Mouse (Mus musculus) c-Kit-positive CD71-positive TER-119-negative erythroid progenitor cells, embryonic 14.5 days (primary cell): ENCODE results near the gene Zfp672.
A peak's percentile ranks its signal among the peaks of the same experiment; 100 is the strongest.
"Not testable (repeated sequence)": the region's sequence is repeated elsewhere in the genome, so short reads cannot be mapped to it uniquely, and the experiment has no call there.

Source experiments
- DNase-seq: peaks from one replicate; pipeline ENCODE4 v3.0.0-alpha.2; 2013; ENCODE audit warnings: low read depth

Zfp672 gene

DNA sequence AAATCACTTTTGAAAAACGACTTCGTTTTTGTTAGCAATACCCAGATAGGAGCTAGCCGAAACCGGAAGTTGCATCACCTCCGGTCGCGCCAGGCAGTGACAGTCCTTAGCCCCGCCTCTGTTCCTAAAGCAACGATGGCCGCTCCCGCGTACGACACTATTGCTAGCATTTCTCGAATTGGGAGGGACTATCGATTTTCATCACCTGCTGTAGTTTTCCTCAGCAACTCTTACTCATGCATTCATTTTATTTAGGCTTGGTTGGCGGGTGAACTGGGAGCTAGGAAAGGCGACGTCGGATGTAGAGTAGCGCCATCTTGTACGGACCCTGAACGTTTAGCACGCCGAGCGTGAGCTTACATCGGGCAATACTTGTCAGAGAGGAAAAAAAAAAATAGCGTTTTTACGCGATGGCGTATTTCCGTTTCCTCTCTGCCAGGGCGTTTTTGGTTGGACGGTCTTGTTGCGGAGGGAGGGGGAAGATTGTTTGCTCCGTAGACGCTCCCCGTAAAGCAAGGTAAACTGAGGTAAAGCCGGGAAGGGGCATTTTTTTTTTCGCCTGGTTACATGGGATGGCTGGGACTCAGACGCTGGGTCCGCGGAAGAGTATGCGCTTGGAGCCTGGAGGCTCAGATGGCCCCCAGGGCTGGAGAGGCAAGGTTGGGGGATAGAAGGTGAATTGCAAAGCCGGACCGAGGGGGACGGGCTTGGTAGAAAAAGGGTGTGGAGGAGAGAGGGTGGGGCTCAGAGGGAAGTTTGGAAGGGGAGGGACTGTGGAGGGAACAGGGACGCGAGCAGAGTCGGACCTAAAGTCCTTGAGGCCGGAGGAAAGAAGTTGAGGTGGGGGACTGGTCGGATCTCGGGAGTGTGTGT is at the start of gene Zfp672, which contains the start of gene Sh3bp5l:
Gene Zfp672 (minus strand): TSS at position 64 of the 873 bp plus-strand sequence.
Gene Sh3bp5l (plus strand): TSS at position 449 of the 873 bp plus-strand sequence.
- peak; percentile 92 for DNase-seq

DNA sequence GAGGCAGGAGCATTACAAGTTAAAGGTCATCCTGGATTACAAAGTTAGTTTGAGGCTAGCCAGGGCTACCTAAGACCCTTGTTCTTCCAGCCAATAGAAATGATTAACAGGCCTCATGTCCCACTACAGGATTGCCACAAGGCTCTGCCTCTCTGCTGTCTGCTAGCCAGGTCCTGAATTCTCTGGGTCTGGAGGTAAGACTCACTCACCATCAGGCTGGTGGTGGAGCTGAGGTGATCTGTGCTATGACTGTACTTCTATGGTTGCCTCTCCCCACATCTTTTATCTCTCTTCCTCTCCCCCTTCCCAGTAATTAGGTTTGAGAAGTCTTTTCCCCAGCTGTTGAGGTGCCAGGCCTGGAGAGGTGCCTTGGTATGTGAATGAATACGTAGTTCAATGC is 49.4 kb upstream of the Zfp672 start:
- no peak for DNase-seq

DNA sequence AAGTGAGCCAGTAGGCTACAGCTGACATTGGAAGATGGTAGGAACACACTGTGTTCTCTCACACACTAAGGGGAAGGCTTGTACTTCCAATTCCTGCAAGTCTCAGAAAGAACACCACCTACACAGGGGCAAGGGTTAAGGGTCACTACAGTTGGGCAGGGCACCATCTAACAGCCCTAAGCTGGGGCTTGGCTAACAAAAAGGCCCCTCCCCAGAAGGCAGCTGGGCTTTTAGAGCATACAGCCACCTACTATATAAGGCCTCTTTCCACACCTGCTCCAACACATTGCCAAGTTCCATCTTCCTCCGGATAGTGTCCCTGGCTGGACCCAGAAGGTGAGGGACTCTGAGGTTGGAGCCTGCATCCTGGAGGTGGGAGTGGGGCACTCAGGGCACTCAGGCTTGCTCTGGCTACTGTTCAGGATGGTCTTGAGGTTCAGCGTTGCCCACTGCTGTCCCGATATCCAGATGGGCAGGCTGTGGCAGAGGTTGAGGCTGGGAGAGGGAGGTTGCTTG is 48.7 kb upstream of the Zfp672 start, which contains the start of gene Lypd8:
Gene Lypd8 (plus strand): TSS at position 281 of the 516 bp plus-strand sequence.
- no peak for DNase-seq

DNA sequence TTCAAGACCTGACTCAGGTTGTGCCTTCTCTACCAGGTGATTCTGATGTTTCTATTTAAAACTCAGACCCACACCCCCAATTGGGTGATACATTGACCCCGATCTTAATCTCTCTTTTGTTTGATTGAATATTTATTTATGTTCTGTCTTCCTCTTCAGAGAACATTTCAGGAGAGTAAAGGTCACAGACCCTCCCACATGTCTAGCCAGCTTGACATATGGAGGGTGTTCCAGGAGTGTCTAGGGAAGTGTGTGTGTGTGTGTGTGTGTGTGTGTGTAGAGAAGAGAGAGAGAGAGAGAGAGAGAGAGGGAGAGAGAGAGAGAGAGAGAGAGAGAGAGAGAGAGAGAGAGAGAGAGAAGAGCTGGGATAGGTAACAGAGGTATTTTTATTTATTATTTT is 47.5 kb upstream of the Zfp672 start:
- DNase-seq = no peak

DNA sequence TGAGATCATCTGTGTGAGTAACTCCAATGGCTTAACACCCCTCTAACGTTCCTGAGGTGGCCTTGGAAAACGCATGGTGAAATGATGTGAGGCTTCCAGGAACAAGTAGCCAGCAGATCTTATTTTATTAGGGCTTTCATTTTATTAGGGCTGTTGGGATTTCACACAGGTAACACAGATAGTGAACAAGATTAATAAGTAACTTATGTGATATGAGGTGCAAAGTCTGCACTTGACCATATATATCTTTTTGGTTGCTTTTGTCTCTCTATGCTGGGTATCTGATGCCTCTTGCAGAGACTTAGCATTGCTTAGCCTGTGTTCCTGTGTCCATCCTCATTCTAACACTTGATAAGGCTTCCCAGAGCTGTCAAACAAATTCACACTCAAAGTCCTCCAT is 47.1 kb upstream of the Zfp672 start:
- no peak for DNase-seq

DNA sequence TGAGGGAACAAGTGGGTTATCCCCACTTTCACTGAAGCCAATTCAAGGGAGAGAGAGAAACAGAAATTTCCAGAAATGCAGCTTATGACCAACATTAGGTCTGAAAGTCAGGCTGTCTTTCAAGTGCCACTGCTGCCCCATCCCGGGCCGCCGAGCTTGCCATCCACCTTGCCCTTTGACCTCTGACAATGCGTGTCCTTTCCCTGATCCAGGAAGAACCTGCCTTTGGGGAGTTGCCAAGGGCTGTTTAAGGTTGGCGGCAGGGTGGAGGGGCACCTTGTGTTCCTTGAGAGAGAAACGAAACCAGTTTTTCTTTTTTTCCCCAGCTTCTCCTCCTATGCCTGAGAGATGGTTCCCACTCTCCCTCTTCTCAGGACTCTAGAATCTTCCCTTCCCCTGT is 36.1 kb upstream of the Zfp672 start:
- DNase-seq = not testable (repeated sequence)

DNA sequence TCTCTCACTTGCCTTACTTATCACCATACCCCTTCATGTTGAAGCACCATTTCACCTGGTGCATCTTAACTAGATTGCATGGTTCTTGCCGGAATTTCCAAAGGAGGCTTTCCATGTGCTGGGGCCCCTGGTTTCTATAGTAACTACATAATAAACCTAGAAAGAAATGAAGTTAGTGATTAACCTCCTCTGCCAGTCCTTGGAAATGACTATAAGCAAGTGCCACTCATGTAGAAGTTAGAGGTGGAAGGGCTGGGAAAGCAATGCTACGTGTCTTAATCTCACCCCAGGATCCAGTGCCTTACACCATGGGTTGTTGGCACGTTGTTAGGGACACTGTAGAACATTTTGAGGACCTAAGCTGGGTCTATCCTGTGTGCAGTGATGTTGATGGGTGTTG is 34.3 kb upstream of the Zfp672 start:
- DNase-seq = no peak

DNA sequence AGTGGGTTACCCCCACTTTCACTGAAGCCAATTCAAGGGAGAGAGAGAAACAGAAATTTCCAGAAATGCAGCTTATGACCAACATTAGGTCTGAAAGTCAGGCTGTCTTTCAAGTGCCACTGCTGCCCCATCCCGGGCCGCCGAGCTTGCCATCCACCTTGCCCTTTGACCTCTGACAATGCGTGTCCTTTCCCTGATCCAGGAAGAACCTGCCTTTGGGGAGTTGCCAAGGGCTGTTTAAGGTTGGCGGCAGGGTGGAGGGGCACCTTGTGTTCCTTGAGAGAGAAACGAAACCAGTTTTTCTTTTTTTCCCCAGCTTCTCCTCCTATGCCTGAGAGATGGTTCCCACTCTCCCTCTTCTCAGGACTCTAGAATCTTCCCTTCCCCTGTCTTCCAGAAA is 32.4 kb upstream of the Zfp672 start:
- DNase-seq = not testable (repeated sequence)

DNA sequence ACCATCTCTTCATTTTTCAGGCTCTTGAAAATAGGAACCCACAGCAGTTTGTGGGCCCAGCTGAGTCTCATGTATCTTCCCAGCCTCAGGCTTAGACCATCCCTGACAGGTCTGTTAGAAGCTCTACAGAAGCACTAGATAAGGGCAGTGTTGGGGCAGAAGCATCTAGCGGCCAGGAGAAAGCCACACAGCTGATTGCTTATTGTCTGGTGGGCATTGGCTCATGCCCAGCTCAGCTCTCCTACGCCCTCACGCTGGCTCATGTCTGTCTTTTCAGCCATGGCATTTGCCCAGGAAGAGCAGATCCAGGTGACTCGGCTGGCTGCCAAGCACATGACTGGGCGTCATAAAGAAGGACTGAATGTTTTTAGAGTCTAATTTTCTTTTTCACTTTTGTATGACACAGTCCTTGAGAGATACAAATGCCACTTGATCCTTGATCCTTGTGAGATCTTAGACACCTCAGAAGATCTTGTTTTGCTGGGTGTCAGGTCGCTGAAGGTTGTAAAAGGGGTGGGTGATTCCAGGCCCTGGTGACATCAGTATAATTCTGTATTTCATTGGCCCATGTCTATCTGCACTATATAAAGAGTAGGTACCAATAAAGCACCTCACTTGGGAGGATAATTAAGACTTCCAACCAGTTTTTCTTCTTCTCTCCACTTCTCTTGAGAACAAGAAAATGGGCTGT is 27.9 kb upstream of the Zfp672 start:
- DNase-seq = no peak

DNA sequence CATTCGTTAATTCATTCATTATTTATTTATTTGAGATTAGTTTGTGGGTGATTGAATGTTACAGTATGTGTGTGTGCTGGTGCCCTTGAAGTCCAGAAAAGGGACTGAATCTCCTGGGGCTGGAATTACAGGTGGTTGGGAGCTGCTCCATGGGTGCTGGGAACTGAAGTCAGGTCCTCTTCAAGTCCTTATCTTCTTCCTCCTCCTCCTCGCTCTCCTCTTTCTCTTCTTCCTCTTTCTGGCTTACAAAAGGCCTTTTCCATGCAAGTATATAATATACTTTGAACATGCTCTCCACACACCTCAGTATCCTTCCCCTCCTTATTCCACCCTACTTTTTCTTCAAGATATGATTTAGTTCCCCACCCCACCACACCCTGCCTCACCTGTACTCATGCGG is 26.9 kb upstream of the Zfp672 start:
- DNase-seq = no peak

DNA sequence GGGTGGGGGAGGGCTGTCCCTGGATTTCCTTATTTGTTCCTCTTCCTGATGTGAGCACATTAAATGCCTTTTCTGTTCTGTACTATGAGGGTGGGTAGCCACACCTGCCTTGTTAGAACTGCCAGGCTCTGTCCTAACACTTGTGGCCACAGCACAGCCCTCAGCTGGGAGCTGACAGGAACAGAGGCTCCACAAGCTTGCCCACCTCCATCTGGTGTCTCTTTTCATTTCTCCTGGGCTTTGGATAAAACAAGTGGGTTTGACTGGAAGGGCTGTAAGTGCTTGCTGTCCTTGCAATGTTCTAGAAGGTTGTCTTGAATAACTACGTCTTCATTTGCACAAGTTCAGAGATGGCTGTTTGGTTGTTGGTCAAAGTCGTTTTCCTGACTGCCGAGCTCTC is 24.8 kb upstream of the Zfp672 start:
- DNase-seq = no peak

DNA sequence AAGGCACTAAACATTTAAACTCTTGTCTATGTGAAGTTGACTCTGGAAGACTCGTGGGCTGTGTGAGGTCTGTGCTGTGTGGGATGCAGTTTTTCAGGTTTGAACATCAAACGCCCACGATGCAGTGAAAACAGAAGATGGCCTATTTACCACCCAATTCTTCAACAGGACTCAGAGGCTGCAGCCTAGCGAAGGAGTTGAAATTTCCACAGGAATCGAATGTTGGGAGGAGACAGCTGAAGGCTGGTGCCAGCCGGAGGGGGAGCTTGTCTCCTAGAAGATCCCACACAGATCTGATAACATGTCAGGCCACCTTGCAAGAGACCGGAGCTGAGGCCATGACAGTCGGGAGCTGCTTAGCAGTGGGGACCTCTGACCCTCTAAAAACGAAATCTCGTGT is 24.3 kb upstream of the Zfp672 start:
- DNase-seq = no peak

DNA sequence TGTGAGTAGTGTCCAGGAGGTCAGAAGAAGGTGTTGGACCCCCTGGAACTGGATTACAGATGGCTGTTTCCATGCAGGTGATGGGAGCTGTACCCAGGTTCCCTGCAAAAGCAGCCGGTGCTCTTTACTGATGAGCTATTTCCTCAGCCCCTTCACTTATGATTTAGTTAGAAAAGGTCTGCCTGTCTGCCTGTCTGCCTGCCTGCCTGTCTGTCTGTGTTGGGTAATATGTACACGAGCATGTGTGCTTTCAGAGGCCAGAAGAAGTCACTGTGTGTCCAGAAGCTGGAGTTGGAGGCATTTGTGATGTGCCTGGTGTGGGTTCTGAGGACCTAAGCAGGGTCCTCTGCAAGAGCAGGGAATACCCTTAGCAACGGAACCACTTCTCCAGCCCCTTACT is 23.6 kb upstream of the Zfp672 start:
- DNase-seq = no peak

DNA sequence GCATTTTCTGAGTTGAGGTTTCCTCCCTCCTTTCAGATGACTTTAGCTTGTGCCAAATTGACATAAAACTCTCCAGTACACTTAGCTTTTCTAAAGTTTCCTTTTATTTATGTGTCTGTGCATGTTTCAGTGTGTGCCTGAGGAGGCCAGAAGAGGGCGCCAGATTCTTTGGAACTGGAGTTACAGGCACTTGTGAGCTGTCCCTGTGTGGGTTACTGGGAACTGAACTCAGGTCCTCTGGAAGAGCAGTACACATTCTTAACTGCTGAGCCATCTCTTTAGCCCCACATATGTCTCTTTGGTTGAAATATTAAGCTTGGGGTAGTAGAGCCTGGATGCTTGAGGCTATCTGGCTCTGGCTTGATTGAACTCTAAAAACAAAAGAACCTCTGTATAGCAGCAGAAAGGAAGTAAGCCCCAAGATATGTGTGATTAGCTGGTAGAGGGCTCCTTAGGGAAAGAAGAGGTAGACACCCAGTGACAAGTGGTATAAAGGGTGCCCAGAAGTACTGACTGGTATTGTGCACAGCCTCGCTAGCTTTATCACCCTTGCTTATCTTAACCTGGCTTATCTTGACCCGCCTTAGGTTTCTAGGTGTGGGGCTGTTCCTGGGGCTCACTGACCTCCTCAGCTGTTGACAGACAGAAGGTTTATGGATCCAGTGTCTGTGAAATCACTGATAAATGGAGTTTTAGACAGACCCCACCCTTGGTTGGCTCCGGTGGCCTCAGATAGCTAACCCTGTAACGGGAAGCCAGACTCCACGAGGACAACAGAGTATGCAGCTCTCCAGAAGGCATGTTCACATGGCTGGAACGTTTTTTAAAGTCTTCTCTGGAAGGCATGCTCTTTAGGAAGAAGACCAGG is 22.8 kb upstream of the Zfp672 start:
- peak; percentile 81 for DNase-seq

DNA sequence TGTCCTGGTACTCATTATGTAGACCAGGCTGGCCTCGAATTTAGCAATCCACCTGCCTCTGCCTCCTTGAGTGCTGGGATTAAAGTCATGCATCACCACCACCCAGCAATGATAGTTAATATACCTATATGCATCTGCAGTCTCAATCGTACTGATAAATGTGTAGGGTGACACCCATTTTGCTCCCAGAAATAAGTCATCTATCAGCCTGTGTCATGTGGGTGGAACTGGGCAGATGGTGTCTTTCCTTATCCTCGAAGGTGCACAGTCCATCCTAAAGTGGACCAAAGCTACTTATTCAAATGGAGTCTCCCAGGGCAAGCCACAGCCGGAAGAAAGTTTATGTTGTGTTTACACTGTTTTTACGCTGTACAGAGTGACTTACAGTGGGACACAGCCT is 21.0 kb upstream of the Zfp672 start:
- no peak for DNase-seq

DNA sequence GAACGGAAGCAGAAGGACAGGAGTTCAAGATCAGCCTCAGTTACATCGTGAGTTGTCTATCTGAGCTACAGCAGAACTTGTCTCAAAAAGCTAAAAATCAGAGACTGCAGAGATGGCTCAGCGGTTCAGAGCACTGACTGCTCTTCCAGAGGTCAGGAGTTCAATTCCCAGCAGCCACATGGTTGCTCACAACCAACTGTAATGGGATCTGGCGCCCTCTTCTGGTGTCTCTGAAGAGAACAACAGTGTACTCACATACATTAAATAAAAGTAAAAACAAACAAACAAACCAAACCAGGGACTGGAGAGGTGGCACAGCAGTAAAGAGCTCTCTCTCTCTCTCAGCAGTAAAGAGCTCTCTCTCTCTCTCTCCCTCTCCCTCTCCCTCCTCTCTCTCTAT is 20.5 kb upstream of the Zfp672 start:
- DNase-seq = no peak

DNA sequence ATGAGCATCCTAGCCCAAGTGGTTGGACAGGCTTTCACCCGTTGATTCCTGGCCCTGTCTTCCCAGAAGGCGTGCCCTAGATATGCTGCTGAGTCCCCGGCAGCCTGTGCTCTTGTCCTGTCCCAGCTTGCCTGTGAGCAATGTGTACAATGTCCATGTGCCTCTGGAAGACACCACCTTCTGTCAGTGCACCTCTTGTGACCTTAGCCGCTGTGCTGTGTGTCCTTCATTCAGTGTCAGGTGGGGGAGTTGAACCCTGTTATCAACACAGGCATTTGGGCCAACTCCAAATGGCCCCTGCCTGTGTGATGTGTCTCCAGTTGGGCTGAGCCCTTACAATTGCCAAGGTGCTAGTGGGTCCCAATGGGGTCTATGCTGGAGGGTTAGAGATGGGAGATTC is 16.6 kb upstream of the Zfp672 start:
- no peak for DNase-seq

DNA sequence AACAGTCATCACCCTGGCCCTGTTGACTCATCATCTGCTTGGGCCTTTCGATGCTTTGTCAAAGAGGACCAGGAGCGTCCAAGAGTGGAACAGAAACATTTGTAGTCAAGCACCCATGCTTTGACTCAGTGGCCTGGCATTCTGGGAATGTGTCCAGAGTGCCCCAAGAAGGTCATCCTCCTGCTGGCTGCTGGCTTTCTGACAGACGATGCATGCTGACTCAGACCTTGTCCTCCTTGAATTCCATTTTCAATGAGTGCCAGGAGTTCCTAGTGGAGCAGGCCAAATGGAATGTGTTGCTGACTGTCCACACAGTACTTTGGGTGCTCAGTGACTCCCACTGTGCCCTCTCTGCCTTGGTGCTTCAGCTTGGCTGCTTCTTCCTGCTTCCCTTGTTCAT is 4.6 kb upstream of the Zfp672 start:
- DNase-seq = no peak

DNA sequence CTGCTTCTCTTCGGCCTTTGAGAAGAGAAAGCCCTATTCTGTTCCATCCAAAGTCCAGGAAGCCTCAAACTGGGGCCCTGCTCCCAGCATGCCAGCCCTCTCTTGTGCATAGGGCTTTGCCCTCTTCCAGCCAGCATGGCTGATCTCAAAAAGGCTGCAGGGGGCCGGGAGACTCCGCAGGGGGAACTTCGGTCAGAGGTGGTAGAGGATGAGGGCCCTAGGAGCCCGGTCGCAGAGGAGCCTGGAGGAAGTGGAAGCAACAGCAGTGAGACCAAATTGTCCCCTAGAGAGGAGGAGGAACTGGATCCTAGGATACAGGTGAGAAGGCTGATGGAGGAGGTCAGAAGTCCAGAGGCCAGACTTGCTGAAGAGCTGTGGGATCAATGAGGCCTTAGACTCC is 1.4 kb upstream of the Zfp672 start:
- DNase-seq = no peak

DNA sequence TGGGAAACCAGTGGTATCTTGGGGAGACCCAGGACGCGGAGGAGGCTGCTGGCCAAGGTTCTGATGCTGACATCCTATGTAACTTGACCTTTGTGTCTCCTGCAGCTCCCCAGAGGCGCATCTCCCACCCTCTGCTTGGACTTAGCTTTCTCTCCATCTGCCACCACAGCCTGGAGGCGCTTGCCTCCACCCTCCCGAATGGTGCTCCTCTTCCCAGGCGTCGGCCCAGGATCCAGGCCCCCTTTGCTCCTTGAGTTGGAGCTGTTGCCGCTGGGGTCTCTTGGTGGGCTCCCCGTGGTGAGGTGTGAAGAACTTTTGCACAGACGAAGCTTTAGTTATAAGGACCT is 983 bp upstream of the Zfp672 start:
- no peak for DNase-seq

DNA sequence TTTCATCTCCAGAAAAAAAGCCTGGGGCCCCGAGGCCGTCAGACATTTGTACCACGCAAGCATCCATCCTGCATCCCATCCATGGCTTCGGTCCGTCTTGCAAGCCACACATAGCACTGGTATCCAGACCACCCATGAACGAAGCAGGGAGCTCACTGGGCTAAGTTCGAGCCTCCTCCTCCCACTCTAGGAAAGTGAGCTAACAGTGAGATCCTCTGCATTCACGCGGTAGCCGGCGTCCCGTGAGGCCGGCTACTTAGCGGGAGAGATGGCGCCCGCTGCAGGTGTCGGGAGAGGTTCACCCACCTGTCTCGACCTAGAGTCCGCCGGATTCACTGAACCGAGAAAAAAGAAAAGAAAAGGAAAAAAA is 248 bp downstream of the Zfp672 start:
- no peak for DNase-seq

DNA sequence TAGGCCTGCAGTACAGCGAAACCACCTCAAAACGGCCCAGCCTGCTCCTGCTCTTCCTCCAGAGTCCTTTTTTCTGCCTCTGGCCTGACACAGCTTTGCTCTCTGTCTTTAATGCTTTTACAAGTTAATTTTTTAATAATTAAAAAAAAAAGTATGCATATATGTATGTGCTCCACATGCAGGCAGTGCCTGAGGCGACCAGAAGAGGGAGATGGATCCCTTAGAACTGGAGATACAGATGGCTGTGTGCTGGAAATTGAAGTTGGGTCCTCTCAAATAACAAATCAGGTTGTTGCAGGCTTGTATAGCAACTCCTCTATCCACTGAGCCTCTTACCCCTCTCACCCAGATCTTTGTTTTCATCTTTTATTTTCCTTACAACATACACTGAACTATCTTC is 3.4 kb downstream of the Zfp672 start:
- DNase-seq = no peak
